Mouse (Mus musculus): ENCODE data around the gene Olfr1202. TPM values are rescaled to one million over a fixed set of nuclear protein-coding genes. Genes with fewer than 3 reads are reported as not detected.

Olfr1202 gene
- total RNA-seq (2021): not detected
- long read RNA-seq: 0 reads

- no peak for DNase-seq (ENCODE audit: low spot score in 2 of 2)
Observed at GRCm38 (mm10) chr2:88814196-88814595, at the start of gene Olfr1202. Gene Olfr1202, plus strand, starts transcription at chr2:88814496.

GRCm38 (mm10) chr2:88770388-88770787 lies 43.9 kb upstream of the Olfr1202 start, which contains the start of gene Olfr1200:
Gene Olfr1200, minus strand, starts transcription at chr2:88770488.
- DNase-seq (ENCODE audit: low spot score in 2 of 2): no peak

- DNase-seq (ENCODE audit: low spot score in 2 of 2): no peak
Observed at GRCm38 (mm10) chr2:88792736-88793135, 21.6 kb upstream of the Olfr1202 start, which contains the start of gene Olfr1201. Gene Olfr1201, plus strand, starts transcription at chr2:88793036.

- no peak for DNase-seq (ENCODE audit: low spot score in 2 of 2)
Observed at GRCm38 (mm10) chr2:88829437-88829836, 15.1 kb downstream of the Olfr1202 start, which contains the start of gene Olfr1205. Gene Olfr1205, plus strand, starts transcription at chr2:88829737.

- no peak for DNase-seq (ENCODE audit: low spot score in 2 of 2)
Observed at GRCm38 (mm10) chr2:88838477-88838876, 24.2 kb downstream of the Olfr1202 start.

- DNase-seq (ENCODE audit: low spot score in 2 of 2): no peak
Observed at GRCm38 (mm10) chr2:88848992-88849391, 34.7 kb downstream of the Olfr1202 start, which contains the start of gene Olfr1204. Gene Olfr1204, plus strand, starts transcription at chr2:88849292.

- DNase-seq (ENCODE audit: low spot score in 2 of 2): no peak
Observed at GRCm38 (mm10) chr2:88862931-88863330, 48.6 kb downstream of the Olfr1202 start, which contains the start of gene Olfr1206. Gene Olfr1206, plus strand, starts transcription at chr2:88863231.

Other genes starting within 250 kb of the Olfr1202 start
- gene Olfr1189, start 228.0 kb upstream of the Olfr1202 start, total RNA-seq (2021): not detected
- not detected for gene Olfr1191-ps1, start 174.0 kb upstream of the Olfr1202 start, total RNA-seq (2021)
- not detected for gene Olfr1192-ps1, start 166.0 kb upstream of the Olfr1202 start, total RNA-seq (2021)
- gene Olfr1193, start 138.9 kb upstream of the Olfr1202 start, total RNA-seq (2021): not detected
- gene Olfr1195, start 125.3 kb upstream of the Olfr1202 start, total RNA-seq (2021): not detected
- gene Olfr1196, start 109.9 kb upstream of the Olfr1202 start, total RNA-seq (2021): not detected
- gene Olfr1197, start 82.1 kb upstream of the Olfr1202 start, total RNA-seq (2021): not detected
- not detected for gene Olfr1198, start 63.1 kb upstream of the Olfr1202 start, total RNA-seq (2021)
- not detected for gene Olfr1199, start 54.0 kb upstream of the Olfr1202 start, total RNA-seq (2021)
- not detected for gene Olfr1200, start 44.0 kb upstream of the Olfr1202 start, total RNA-seq (2021)
- not detected for gene Olfr1201, start 21.5 kb upstream of the Olfr1202 start, total RNA-seq (2021)
- gene Olfr1205, start 15.2 kb downstream of the Olfr1202 start, total RNA-seq (2021): not detected
- gene Olfr1204, start 34.8 kb downstream of the Olfr1202 start, total RNA-seq (2021): not detected
- gene Olfr1206, start 48.7 kb downstream of the Olfr1202 start, total RNA-seq (2021): not detected
- not detected for gene Olfr1208, start 87.8 kb downstream of the Olfr1202 start, total RNA-seq (2021)
- not detected for gene Olfr1209, start 100.7 kb downstream of the Olfr1202 start, total RNA-seq (2021)
- not detected for gene Olfr1211, start 123.6 kb downstream of the Olfr1202 start, total RNA-seq (2021)
- not detected for gene Olfr1212, start 139.5 kb downstream of the Olfr1202 start, total RNA-seq (2021)
- gene Gm13762, start 165.8 kb downstream of the Olfr1202 start, total RNA-seq (2021): not detected
- gene Olfr1214, start 178.2 kb downstream of the Olfr1202 start, total RNA-seq (2021): not detected
- not detected for gene Olfr1215, start 192.5 kb downstream of the Olfr1202 start, total RNA-seq (2021)
- not detected for gene Olfr1216, start 203.8 kb downstream of the Olfr1202 start, total RNA-seq (2021)
- gene Olfr1217, start 217.6 kb downstream of the Olfr1202 start, total RNA-seq (2021): not detected
- not detected for gene Olfr1218, start 246.7 kb downstream of the Olfr1202 start, total RNA-seq (2021)

Measured in layer of hippocampus, adult 18-20 months (tissue).